ENCODE assay signal across 9 mouse cellular contexts in the genomic region with DNA sequence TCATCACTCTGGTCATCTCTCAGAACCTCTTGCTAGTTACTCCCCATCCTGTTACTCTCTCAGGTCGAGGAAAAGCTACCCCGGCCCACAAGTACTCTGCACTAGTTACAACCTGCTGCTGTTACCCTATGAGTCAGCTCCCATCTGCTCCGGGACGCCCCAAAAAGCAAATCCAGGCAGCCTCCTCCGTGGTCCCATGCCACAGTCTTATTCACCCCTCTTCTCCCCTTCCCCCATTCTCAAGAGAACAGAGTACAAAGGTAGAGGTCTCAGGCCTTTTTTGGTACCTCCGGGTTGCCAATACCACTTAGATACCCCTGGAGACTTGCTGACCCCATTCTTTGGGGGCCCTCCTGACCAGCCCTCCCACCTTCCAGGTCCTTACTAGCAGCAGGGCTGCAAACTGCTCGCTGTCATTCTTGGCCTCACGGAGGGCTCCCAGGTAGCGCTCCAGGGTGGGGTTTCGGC. TPM values are rescaled to one million over a fixed set of nuclear protein-coding genes. Genes with fewer than 3 reads are reported as not detected.
DNase-seq lines count a peak whose midpoint lies in the region; ATAC-seq and TF ChIP-seq lines count a peak whose summit lies in the region.
"Had no signal": no experiment of that assay in that cellular context is flagged by ENCODE, and none has a peak within 500 bp of the region (broad histone marks: within the 10 kb centered on the region; RNA-seq: fewer than 3 reads in every experiment).

No protein-coding gene starts in this region.

- H3K4me2 ChIP-seq in stomach, embryonic 15.5 days = peak overlapping the region; percentile 98

- 61% methylated on average over 10 of the region's 10 CpGs for WGBS in heart, embryonic 10.5 days
- 63% methylated on average over 10 of the region's 10 CpGs for WGBS in limb, embryonic 10.5 days
- WGBS in stomach, embryonic 15.5 days = 55% methylated on average over 10 of the region's 10 CpGs
- 76% methylated on average over 10 of the region's 10 CpGs for WGBS in kidney, adult 2 months

- peaks cover 48% of the 10 kb centered on the region for H3K4me1 ChIP-seq in heart, embryonic 10.5 days
- H3K4me1 ChIP-seq in limb, embryonic 10.5 days = peaks cover 53% of the 10 kb centered on the region
- H3K4me1 ChIP-seq in stomach, embryonic 15.5 days = peaks cover 33% of the 10 kb centered on the region
- H3K4me1 ChIP-seq in kidney, adult 2 months (ENCODE audit: control insufficient read depth, insufficient read depth, low read length) = 0 out of 2 replicates have a peak, but pooled peaks cover 3% of the 10 kb centered on the region

- no peak for DNase-seq in heart, embryonic 10.5 days (ENCODE audit: low spot score)
- DNase-seq in heart, postnatal 4 days = no peak
- DNase-seq in right cerebral cortex, adult 2 months (ENCODE audit: low spot score in 2 of 2) = peak; percentile 51 to 59
- no peak for DNase-seq in right cerebral cortex, postnatal 4 days
- no peak for DNase-seq in limb, embryonic 10.5 days (ENCODE audit: low spot score)
- DNase-seq in kidney, adult 2 months = no peak

- no peak for TF ChIP-seq CTCF in kidney, adult 2 months (conservative IDR thresholded peaks at IDR 0.05; ENCODE audit: insufficient read depth, insufficient read length, low read depth, low read length)

- TF ChIP-seq POLR2A in kidney, adult 2 months (IDR thresholded peaks at IDR 0.05; ENCODE audit: low read depth, low read length) = no peak

- peak overlapping the region; percentile 88 for H3K4me3 ChIP-seq in heart, embryonic 10.5 days
- H3K4me3 ChIP-seq in limb, embryonic 10.5 days = peak overlapping the region; percentile 89
- peak overlapping the region; percentile 79 for H3K4me3 ChIP-seq in stomach, embryonic 15.5 days (replicated peaks)
- H3K4me3 ChIP-seq in kidney, adult 2 months (ENCODE audit: insufficient read depth, low read depth, low read length) = no peak overlapping the region

- H3K9ac ChIP-seq in stomach, embryonic 15.5 days = no peak overlapping the region

- peak overlapping the region; percentile 96; the same call in 1 of the 2 replicates for H3K27ac ChIP-seq in heart, embryonic 10.5 days
- 0 out of 2 replicates have a peak overlapping the region, but pooled peaks have one; percentile 91 for H3K27ac ChIP-seq in limb, embryonic 10.5 days
- H3K27ac ChIP-seq in stomach, embryonic 15.5 days = no peak overlapping the region
- no peak overlapping the region for H3K27ac ChIP-seq in kidney, adult 2 months (ENCODE audit: insufficient read depth, low read depth, low read length)

- H3K36me3 ChIP-seq in heart, embryonic 10.5 days = peaks cover 42% of the 10 kb centered on the region
- peaks cover 45% of the 10 kb centered on the region for H3K36me3 ChIP-seq in limb, embryonic 10.5 days
- H3K36me3 ChIP-seq in stomach, embryonic 15.5 days = peaks cover 14% of the 10 kb centered on the region
- H3K36me3 ChIP-seq in kidney, adult 2 months (ENCODE audit: control insufficient read depth, insufficient read depth, low read length) = no peaks in the 10 kb centered on the region

- no peak for ATAC-seq in stomach, embryonic 15.5 days (ENCODE audit: insufficient read depth, low FRiP score, low read depth)
- no peak for ATAC-seq in granulocyte monocyte progenitor cell, adult 5-6 weeks (replicated peaks; ENCODE audit: poor library complexity, severe bottlenecking)

- no peaks in the 10 kb centered on the region for H3K9me3 ChIP-seq in heart, embryonic 10.5 days
- H3K9me3 ChIP-seq in limb, embryonic 10.5 days (replicated peaks) = no peaks in the 10 kb centered on the region
- no peaks in the 10 kb centered on the region for H3K9me3 ChIP-seq in stomach, embryonic 15.5 days

- no peaks in the 10 kb centered on the region for H3K27me3 ChIP-seq in heart, embryonic 10.5 days (ENCODE audit: insufficient read depth, poor library complexity, severe bottlenecking)
- no peaks in the 10 kb centered on the region for H3K27me3 ChIP-seq in limb, embryonic 10.5 days (ENCODE audit: low read depth, poor library complexity, severe bottlenecking)
- H3K27me3 ChIP-seq in stomach, embryonic 15.5 days (replicated peaks) = no peaks in the 10 kb centered on the region
- no peaks in the 10 kb centered on the region for H3K27me3 ChIP-seq in kidney, adult 2 months (replicated peaks; ENCODE audit: control insufficient read depth, insufficient read depth, low read length)

RNA-seq across cellular contexts. Expression of gene Ncdn, which starts 1.6 kb away (rescaled TPM):
- 27.0 and 31.6 TPM in 2 replicates for polyA plus RNA-seq in heart, embryonic 10.5 days (2016; fragmentation: Nextera tagmentation; extraction: Ambion mirVana)
- total RNA-seq in heart, postnatal 4 days (2021) = 10 to 100 TPM; 17.5 to 18.3 TPM
- 37.7 and 41.3 TPM in 2 replicates for polyA plus RNA-seq in limb, embryonic 10.5 days (2016; fragmentation: Nextera tagmentation; extraction: Ambion mirVana)
- 24.7 and 26.9 TPM in 2 replicates for polyA plus RNA-seq in stomach, embryonic 15.5 days (2015; fragmentation: Nextera tagmentation; extraction: Ambion mirVana)
- 13.0 and 17.9 TPM in 2 replicates for total RNA-seq in granulocyte monocyte progenitor cell, adult 5-6 weeks (2014; fragmentation: Nextera tagmentation)
- 6.3 and 10.1 TPM in 2 replicates for total RNA-seq in granulocyte monocyte progenitor cell, adult 5-6 weeks (2017)
- polyA plus RNA-seq in kidney, adult 2 months (2012; rRNA removed) = 26.0 and 27.7 TPM in 2 replicates

RNA-seq across cellular contexts. Expression of gene AU040320, which starts 1.8 kb away (rescaled TPM):
- polyA plus RNA-seq in heart, embryonic 10.5 days (2016; fragmentation: Nextera tagmentation; extraction: Ambion mirVana) = 19.8 and 30.4 TPM in 2 replicates
- total RNA-seq in heart, postnatal 4 days (2021) = 10 to 100 TPM; 21.3 to 22.8 TPM
- polyA plus RNA-seq in limb, embryonic 10.5 days (2016; fragmentation: Nextera tagmentation; extraction: Ambion mirVana) = 18.7 and 19.8 TPM in 2 replicates
- polyA plus RNA-seq in stomach, embryonic 15.5 days (2015; fragmentation: Nextera tagmentation; extraction: Ambion mirVana) = 20.2 and 29.9 TPM in 2 replicates
- 15.4 and 16.2 TPM in 2 replicates for total RNA-seq in granulocyte monocyte progenitor cell, adult 5-6 weeks (2014; fragmentation: Nextera tagmentation)
- 13.2 and 16.8 TPM in 2 replicates for total RNA-seq in granulocyte monocyte progenitor cell, adult 5-6 weeks (2017)
- polyA plus RNA-seq in kidney, adult 2 months (2012; rRNA removed) = 55.4 and 56.6 TPM in 2 replicates

RNA-seq across cellular contexts. Expression of gene Tfap2e, which starts 15.6 kb away (rescaled TPM):
- polyA plus RNA-seq in heart, embryonic 10.5 days (2016; fragmentation: Nextera tagmentation; extraction: Ambion mirVana) = not detected in 2 replicates
- total RNA-seq in heart, postnatal 4 days (2021) = not detected
- polyA plus RNA-seq in limb, embryonic 10.5 days (2016; fragmentation: Nextera tagmentation; extraction: Ambion mirVana) = not detected in 2 replicates
- not detected in 2 replicates for polyA plus RNA-seq in stomach, embryonic 15.5 days (2015; fragmentation: Nextera tagmentation; extraction: Ambion mirVana)
- not detected in 2 replicates for total RNA-seq in granulocyte monocyte progenitor cell, adult 5-6 weeks (2014; fragmentation: Nextera tagmentation)
- not detected in 2 replicates for total RNA-seq in granulocyte monocyte progenitor cell, adult 5-6 weeks (2017)
- polyA plus RNA-seq in kidney, adult 2 months (2012; rRNA removed) = not detected in 2 replicates
- polyA plus RNA-seq: large intestine, adult 2 months had no signal

Comparison
In these comparisons a context has a peak if more than half of its experiments do, and no peak if none do; other contexts are left out.
1. DNase-seq: peak in right cerebral cortex, adult 2 months (2 of 2); none in heart, embryonic 10.5 days (single experiment), heart, postnatal 4 days (single experiment), right cerebral cortex, postnatal 4 days (single experiment), limb, embryonic 10.5 days (single experiment) and kidney, adult 2 months (single experiment).
2. H3K27ac ChIP-seq: peak in heart, embryonic 10.5 days (single experiment) and limb, embryonic 10.5 days (single experiment); none in stomach, embryonic 15.5 days (single experiment) and kidney, adult 2 months (single experiment).